Mouse (Mus musculus) MEL (cell line): ENCODE measurements around the gene Fcf1. TPM values are rescaled to one million over a fixed set of nuclear protein-coding genes. Genes with fewer than 3 reads are reported as not detected.

Experiments used
- DNase-seq: peaks from one replicate; pipeline ENCODE4 v3.0.0; 2011; ENCODE audit warnings: low read depth, low spot score
- H3K27ac ChIP-seq: 2 replicates; pipeline ENCODE4 v1.5.1; 2012; ENCODE audit warnings: low read depth, mild to moderate bottlenecking, control low read depth, low read length, moderate library complexity; ENCODE audit not compliant: control insufficient read depth
- H3K27me3 ChIP-seq, 2 experiments: fragments of 150-350 bp in 1 of 2; sonication (generic) in 1 of 2; 2 replicates each; pipeline ENCODE4 v1.6.1; 2012; ENCODE audit warnings: low read length in 2 of 2, mild to moderate bottlenecking in 2 of 2, improper control_type of control experiment in 1 of 2, moderate library complexity in 1 of 2; ENCODE audit not compliant: insufficient read depth in 2 of 2, control insufficient read depth in 1 of 2
- H3K36me3 ChIP-seq, 2 experiments: 2 replicates each; pipeline ENCODE4 v1.6.1; 2012 to 2014; ENCODE audit warnings: low read length in 2 of 2, improper control_type of control experiment in 1 of 2, inconsistent platforms in 1 of 2, mild to moderate bottlenecking in 1 of 2; ENCODE audit not compliant: insufficient read depth in 2 of 2, control insufficient read depth in 1 of 2
- H3K4me1 ChIP-seq, 2 experiments: fragments of 150-350 bp in 1 of 2; sonication (generic) in 1 of 2; 2 replicates each; pipeline ENCODE4 v1.6.1; 2012; ENCODE audit warnings: low read length in 2 of 2, improper control_type of control experiment in 1 of 2, mild to moderate bottlenecking in 1 of 2; ENCODE audit not compliant: insufficient read depth in 2 of 2, control insufficient read depth in 1 of 2
- H3K4me3 ChIP-seq, 2 experiments: fragments of 150-350 bp in 1 of 2; sonication (generic) in 1 of 2; 2 replicates each; pipeline ENCODE4 v1.5.1; 2012; ENCODE audit warnings: low read depth in 2 of 2, low read length in 2 of 2, mild to moderate bottlenecking in 2 of 2, moderate library complexity in 2 of 2, control low read depth in 1 of 2, improper control_type of control experiment in 1 of 2; ENCODE audit not compliant: control insufficient read depth in 1 of 2, insufficient read depth in 1 of 2
- H3K79me2 ChIP-seq: 2 replicates; pipeline ENCODE4 v1.6.1; 2012; ENCODE audit warnings: mild to moderate bottlenecking, low read length, moderate library complexity; ENCODE audit not compliant: control insufficient read depth, poor library complexity, insufficient read depth
- H3K9ac ChIP-seq: 2 replicates; pipeline ENCODE4 v1.6.1; 2012; ENCODE audit warnings: low read depth, mild to moderate bottlenecking, control low read depth, low read length, moderate library complexity; ENCODE audit not compliant: control insufficient read depth, poor library complexity, severe bottlenecking
- H3K9me3 ChIP-seq: fragments of 150-350 bp; sonication (generic); replicated peaks from 2 replicates; pipeline ENCODE4 v1.6.1; 2012; ENCODE audit warnings: mild to moderate bottlenecking, low read length, improper control_type of control experiment, moderate library complexity; ENCODE audit not compliant: insufficient read depth
- BHLHE40 ChIP-seq: IDR thresholded peaks from 2 replicates; pipeline ENCODE4 v1.6.1; 2012; ENCODE audit warnings: low read depth, mild to moderate bottlenecking, inconsistent platforms, low read length, improper control_type of control experiment, borderline replicate concordance
- CHD1 ChIP-seq: IDR thresholded peaks from 2 replicates; pipeline ENCODE4 v1.6.1; 2012; ENCODE audit warnings: low read depth, mild to moderate bottlenecking, inconsistent platforms, low read length, improper control_type of control experiment
- CHD2 ChIP-seq: IDR thresholded peaks from 2 replicates; pipeline ENCODE4 v1.6.1; 2011; ENCODE audit warnings: low read length, improper control_type of control experiment
- E2F4 ChIP-seq: IDR thresholded peaks from 2 replicates; pipeline ENCODE4 v1.6.1; 2011; ENCODE audit warnings: low read depth, low read length, improper control_type of control experiment, borderline replicate concordance
- ELF1 ChIP-seq: IDR thresholded peaks from 2 replicates; pipeline ENCODE4 v1.6.1; 2014; ENCODE audit warnings: low read depth, mild to moderate bottlenecking, inconsistent platforms, low read length, improper control_type of control experiment, moderate library complexity
- EP300 ChIP-seq, 2 experiments: IDR thresholded peaks; 2 replicates each; pipeline ENCODE4 v1.6.1; 2011; ENCODE audit warnings: improper control_type of control experiment in 2 of 2, low read length in 2 of 2, low read depth in 1 of 2, mild to moderate bottlenecking in 1 of 2
- ETS1 ChIP-seq: IDR thresholded peaks from 2 replicates; pipeline ENCODE4 v1.6.1; 2012; ENCODE audit warnings: low read depth, mild to moderate bottlenecking, inconsistent platforms, low read length, improper control_type of control experiment, moderate library complexity
- GATA1 ChIP-seq: IDR thresholded peaks from 2 replicates; pipeline ENCODE4 v1.6.1; 2011; ENCODE audit warnings: low read depth, low read length, improper control_type of control experiment
- HCFC1 ChIP-seq: IDR thresholded peaks from 2 replicates; pipeline ENCODE4 v1.6.1; 2012; ENCODE audit warnings: low read depth, mild to moderate bottlenecking, inconsistent platforms, low read length, improper control_type of control experiment, moderate library complexity
- MAX ChIP-seq: IDR thresholded peaks from 2 replicates; pipeline ENCODE4 v1.6.1; 2011; ENCODE audit warnings: low read length, improper control_type of control experiment
- MEF2A ChIP-seq: IDR thresholded peaks from 2 replicates; pipeline ENCODE4 v1.6.1; 2014; ENCODE audit warnings: low read depth, mild to moderate bottlenecking, inconsistent platforms, low read length, improper control_type of control experiment; ENCODE audit not compliant: poor library complexity, insufficient replicate concordance, severe bottlenecking; ENCODE audit errors: extremely low read depth
- MXI1 ChIP-seq: IDR thresholded peaks from 2 replicates; pipeline ENCODE4 v1.6.1; 2011; ENCODE audit warnings: mild to moderate bottlenecking, low read depth, low read length, improper control_type of control experiment
- MYB ChIP-seq: IDR thresholded peaks from 2 replicates; pipeline ENCODE4 v1.6.1; 2011; ENCODE audit warnings: mild to moderate bottlenecking, low read depth, low read length, improper control_type of control experiment
- MYC ChIP-seq: IDR thresholded peaks from 2 replicates; pipeline ENCODE4 v1.6.1; 2011; ENCODE audit warnings: low read depth, mild to moderate bottlenecking, low read length, improper control_type of control experiment, moderate library complexity
- NELFE ChIP-seq: IDR thresholded peaks from 2 replicates; pipeline ENCODE4 v1.6.1; 2011; ENCODE audit warnings: low read depth, low read length, improper control_type of control experiment
- POLR2A ChIP-seq, 2 experiments: IDR thresholded peaks; 2 replicates each; pipeline ENCODE4 v1.6.1; 2011 to 2012; ENCODE audit warnings: low read length in 2 of 2, mild to moderate bottlenecking in 2 of 2, control low read depth in 1 of 2, improper control_type of control experiment in 1 of 2, low read depth in 1 of 2, moderate library complexity in 1 of 2; ENCODE audit not compliant: control insufficient read depth in 1 of 2, insufficient read depth in 1 of 2, poor library complexity in 1 of 2
- POLR2AphosphoS2 ChIP-seq: IDR thresholded peaks from 2 replicates; pipeline ENCODE4 v1.6.1; 2011; ENCODE audit warnings: low read length, improper control_type of control experiment
- RAD21 ChIP-seq: IDR thresholded peaks from 2 replicates; pipeline ENCODE4 v1.6.1; 2011; ENCODE audit warnings: mild to moderate bottlenecking, low read depth, low read length, improper control_type of control experiment
- RCOR1 ChIP-seq: IDR thresholded peaks from 2 replicates; pipeline ENCODE4 v1.6.1; 2012; ENCODE audit warnings: low read depth, mild to moderate bottlenecking, inconsistent platforms, low read length, improper control_type of control experiment
- SMC3 ChIP-seq: IDR thresholded peaks from 2 replicates; pipeline ENCODE4 v1.6.1; 2011; ENCODE audit warnings: low read depth, low read length, improper control_type of control experiment
- TAL1 ChIP-seq: IDR thresholded peaks from 2 replicates; pipeline ENCODE4 v1.6.1; 2012; ENCODE audit warnings: mild to moderate bottlenecking, inconsistent platforms, low read length, moderate library complexity, mixed read lengths
- TBP ChIP-seq: IDR thresholded peaks from 2 replicates; pipeline ENCODE4 v1.8.0; 2011; ENCODE audit warnings: low read depth, low read length, improper control_type of control experiment
- TCF12 ChIP-seq: IDR thresholded peaks from 2 replicates; pipeline ENCODE4 v1.6.1; 2014; ENCODE audit warnings: low read depth, mild to moderate bottlenecking, inconsistent platforms, low read length, improper control_type of control experiment, moderate library complexity
- USF1 ChIP-seq: IDR thresholded peaks from 2 replicates; pipeline ENCODE4 v1.6.1; 2014; ENCODE audit warnings: low read depth, mild to moderate bottlenecking, inconsistent platforms, low read length, improper control_type of control experiment, moderate library complexity
- ZC3H11A ChIP-seq: IDR thresholded peaks from 2 replicates; pipeline ENCODE4 v1.6.1; 2012; ENCODE audit warnings: low read depth, mild to moderate bottlenecking, inconsistent platforms, low read length, improper control_type of control experiment
- ZMIZ1 ChIP-seq: IDR thresholded peaks from 2 replicates; pipeline ENCODE4 v1.6.1; 2012; ENCODE audit warnings: low read depth, mild to moderate bottlenecking, inconsistent platforms, low read length, improper control_type of control experiment, moderate library complexity
- ZNF384 ChIP-seq: IDR thresholded peaks from 2 replicates; pipeline ENCODE4 v1.6.1; 2012; ENCODE audit warnings: low read depth, mild to moderate bottlenecking, inconsistent platforms, low read length, improper control_type of control experiment
- polyA plus RNA-seq, 2 experiments: library from polyadenylated mRNA; stranded (reverse) in 1 of 2; unstranded in 1 of 2; fragments of >175 nt in 1 of 2; fragments of >200 nt in 1 of 2; gene quantifications; 2 replicates each; pipeline versions ENCODE4 v1.2.1 to v1.2.4; 2012; ENCODE audit warnings: low replicate concordance in 2 of 2, low read depth in 1 of 2; ENCODE audit not compliant: insufficient read length in 2 of 2, insufficient read depth in 1 of 2, missing spikeins in 1 of 2
- total RNA-seq: library from RNA; depleted of rRNA; stranded (reverse); fragments of 300-350 nt; gene quantifications from 2 replicates; pipeline ENCODE4 v1.2.3, GENCODE M21; 2012

The Fcf1 gene
- total and polyA plus RNA-seq, 3 experiments: 172 to 250 TPM; not detected in 1

DNA sequence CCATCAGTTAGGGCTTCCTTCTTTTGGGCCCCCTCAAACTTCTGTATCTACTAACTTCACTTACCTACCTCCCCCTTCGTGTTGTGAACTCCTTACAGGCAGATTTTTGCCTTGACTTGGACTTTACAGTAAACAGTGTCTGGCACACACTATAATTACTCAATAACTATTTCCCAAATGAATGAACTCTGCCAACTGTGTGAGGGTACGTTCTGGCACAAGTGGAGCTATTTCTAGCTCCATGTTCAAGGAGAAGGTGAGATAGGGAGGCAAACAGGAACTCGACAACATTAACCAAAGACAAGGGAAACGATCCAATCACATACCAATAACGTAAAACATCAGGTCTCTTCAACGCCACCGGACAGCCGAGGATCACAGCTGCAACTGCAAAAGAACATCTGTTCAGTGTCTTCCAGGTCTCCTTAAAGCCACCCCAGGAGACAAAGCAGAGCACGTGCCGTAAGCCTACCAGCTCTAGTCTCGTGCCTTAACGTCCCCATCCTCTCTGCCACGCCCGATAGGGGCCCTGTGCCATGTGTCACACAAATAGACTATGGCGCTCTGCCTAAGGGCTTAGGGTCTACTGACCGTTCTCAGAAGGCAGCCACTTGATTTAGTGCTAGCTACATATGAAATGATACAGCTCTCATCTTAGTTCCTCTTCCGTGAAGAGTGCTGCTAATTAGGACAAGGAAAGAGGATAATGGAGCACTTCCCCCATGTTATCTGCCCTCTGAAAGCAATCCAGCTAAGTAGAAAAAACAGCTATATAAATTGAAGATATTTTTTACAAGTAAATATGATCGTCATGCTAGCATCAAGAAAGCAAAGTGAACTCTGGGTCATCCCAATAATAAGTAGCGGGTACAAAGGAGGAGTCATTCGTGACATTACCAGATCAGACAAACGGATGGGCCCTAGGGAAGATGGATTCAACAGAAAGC, 27.4 kb upstream of the Fcf1 start:
- Histone ChIP-seq H3K27ac (peak overlapping the region; percentile 98), H3K36me3 (peaks cover 11 to 47% of the 10 kb centered on the region in 2 experiments), H3K9me3 (no peaks in the 10 kb centered on the region), H3K4me1 (peaks cover 28 to 42% of the 10 kb centered on the region in 2 experiments), H3K4me3 (peak overlapping the region in 1 of 2 experiments; percentile 2; a peak in 3 of 4 replicates), H3K27me3 (no peaks in the 10 kb centered on the region), H3K9ac (peak overlapping the region; percentile 46)
- peak; percentile 80 for DNase-seq
- TF ChIP-seq ZC3H11A (0 out of 2 replicates have a peak, but pooled peaks have one; percentile 14), TAL1 (no peak), TCF12 (0 out of 2 replicates have a peak, but pooled peaks have one; percentile 33), ETS1 (peak; percentile 61), ELF1 (no peak), MAX (peak; percentile 91), CHD2 (0 out of 2 replicates have a peak, but pooled peaks have one; percentile 28), MYB (peak; percentile 8; the same call in 1 of the 2 replicates), ZNF384 (peak; percentile 79), MYC (peak; percentile 86), GATA1 (peak; percentile 75), BHLHE40 (peak; percentile 93), E2F4 (no peak), ZMIZ1 (no peak), SMC3 (no peak), RCOR1 (peak; percentile 73), USF1 (no peak), CHD1 (peak; percentile 86; the same call in 1 of the 2 replicates), MXI1 (peak; percentile 68), MEF2A (0 out of 2 replicates have a peak, but pooled peaks have one; percentile 28), EP300 (IDR thresholded peaks at IDR 0.05; ENCODE audit: low read depth in 1 of 2, low read length in 2 of 2) (peak; percentile 75 to 85), POLR2A (IDR thresholded peaks at IDR 0.05; ENCODE audit: control insufficient read depth in 1 of 2, insufficient read depth in 1 of 2, low read depth in 1 of 2, low read length in 2 of 2, poor library complexity in 1 of 2) (peak in 1 of 2 experiments; percentile 53; a peak in 1 of 4 replicates), POLR2AphosphoS2 (no peak), HCFC1 (0 out of 2 replicates have a peak, but pooled peaks have one; percentile 26), TBP (0 out of 2 replicates have a peak, but pooled peaks have one; percentile 11), RAD21 (no peak), NELFE (no peak; the same call in 1 of the 2 replicates)
- TF ChIP-seq, all 39 proteins: peak for 18
- H3K79me2 ChIP-seq: no peaks in the 10 kb centered on the region
